Mouse (Mus musculus) c-Kit-positive CD71-positive TER-119-negative erythroid progenitor cells, embryonic 14.5 days (primary cell): ENCODE measurements around the gene Apopt1.
"Not testable (repeated sequence)": the region's sequence is repeated elsewhere in the genome, so short reads cannot be mapped to it uniquely, and the experiment has no call there.

Experiments
- DNase-seq: peaks from one replicate; pipeline ENCODE4 v3.0.0-alpha.2; 2013; ENCODE audit warnings: low read depth

Apopt1 gene

DNA sequence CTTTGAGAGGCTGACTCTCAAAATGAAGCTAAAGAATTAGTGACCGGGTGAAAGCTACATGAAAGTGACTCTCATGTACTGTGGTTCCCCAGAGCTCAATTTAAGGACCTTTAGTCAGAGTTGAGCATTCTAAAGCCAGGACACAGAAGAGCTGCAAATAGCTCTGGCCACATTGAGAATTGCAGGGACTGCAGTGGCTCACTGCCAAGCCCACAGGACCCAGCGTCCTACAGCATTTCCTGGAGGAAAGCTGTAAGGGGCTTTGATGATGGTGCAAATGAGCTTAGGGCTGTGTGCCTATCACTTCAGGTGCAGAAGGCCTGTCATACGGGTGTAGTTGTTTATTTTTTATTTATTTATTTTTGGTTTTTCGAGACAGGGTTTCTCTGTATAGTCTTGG, 4.9 kb upstream of the Apopt1 start:
- DNase-seq = no peak

GRCm38 (mm10) chr12:111710091-111710490, 3.0 kb upstream of the Apopt1 start:
- DNase-seq = no peak

GRCm38 (mm10) chr12:111712476-111712875, 585 bp upstream of the Apopt1 start:
- DNase-seq = no peak

DNA sequence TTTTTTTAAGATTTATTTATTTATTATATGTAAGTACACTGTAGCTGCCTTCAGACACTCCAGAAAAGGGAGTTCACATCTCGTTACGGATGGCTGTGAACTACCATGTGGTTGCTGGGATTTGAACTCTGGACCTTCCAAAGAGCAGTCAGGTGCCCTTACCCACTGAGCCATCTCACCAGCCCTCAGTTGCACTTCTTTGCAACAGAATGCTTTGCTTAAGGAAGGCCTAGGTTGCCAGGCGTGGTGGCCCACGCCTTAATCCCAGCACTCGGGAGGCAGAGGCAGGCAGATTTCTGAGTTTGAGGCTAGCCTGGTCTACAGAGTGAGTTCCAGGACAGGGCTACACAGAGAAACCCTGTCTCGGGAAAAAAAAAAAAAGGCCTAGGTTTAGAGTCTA, 819 bp downstream of the Apopt1 start:
- DNase-seq = not testable (repeated sequence)

GRCm38 (mm10) chr12:111716505-111716904, 3.4 kb downstream of the Apopt1 start:
- DNase-seq = no peak

GRCm38 (mm10) chr12:111718656-111719055, 5.6 kb downstream of the Apopt1 start:
- DNase-seq = no peak

DNA sequence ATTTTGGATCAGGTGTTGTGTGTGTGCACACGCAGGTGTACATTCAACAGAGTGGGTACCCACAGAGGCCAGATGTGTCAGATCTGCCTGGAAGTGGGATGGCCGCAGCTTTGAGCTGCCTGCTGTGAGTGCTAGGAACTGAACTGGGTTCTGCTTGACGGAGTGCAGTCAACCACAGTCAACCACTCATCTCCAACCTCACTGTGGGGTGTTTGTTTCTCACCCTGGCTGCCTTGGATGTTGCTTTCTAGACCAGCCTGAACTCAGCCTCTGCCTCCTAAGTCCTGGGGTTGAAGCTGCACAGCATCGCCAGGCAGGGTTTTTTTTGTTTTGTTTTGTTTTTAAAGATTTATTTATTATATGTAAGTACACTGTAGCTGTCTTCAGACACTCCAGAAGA, 7.2 kb downstream of the Apopt1 start:
- DNase-seq = no peak

- DNase-seq = no peak
These were observed 9.6 kb downstream of the Apopt1 start for GRCm38 (mm10) chr12:111722654-111723053.

- DNase-seq = no peak
These were observed 11.7 kb downstream of the Apopt1 start for GRCm38 (mm10) chr12:111724638-111725337.

GRCm38 (mm10) chr12:111725338-111726121, 12.5 kb downstream of the Apopt1 start:
- no peak for DNase-seq

DNA sequence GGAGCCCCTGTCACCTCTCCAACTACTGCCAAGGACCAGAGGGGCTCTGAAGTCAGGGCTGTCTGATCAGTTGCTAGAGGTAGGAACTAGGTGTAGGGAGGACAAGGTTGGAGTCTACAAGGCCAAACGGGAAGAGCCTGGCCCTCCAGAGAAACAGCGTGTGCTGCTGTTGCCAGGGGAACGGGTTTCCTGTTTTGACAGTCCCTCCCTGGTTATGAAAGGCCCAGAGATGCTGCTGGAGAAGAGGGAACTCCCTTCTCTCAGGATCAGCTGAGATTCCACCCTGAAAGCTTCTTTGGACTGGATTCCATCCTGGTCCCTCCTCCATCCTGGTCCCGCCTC, 13.0 kb downstream of the Apopt1 start:
- no peak for DNase-seq

GRCm38 (mm10) chr12:111727956-111728355, 14.9 kb downstream of the Apopt1 start:
- no peak for DNase-seq

- DNase-seq = peak; percentile 82
These were observed 19.1 kb downstream of the Apopt1 start for GRCm38 (mm10) chr12:111731822-111732807.

GRCm38 (mm10) chr12:111732921-111733320, 19.9 kb downstream of the Apopt1 start:
- DNase-seq = no peak

DNA sequence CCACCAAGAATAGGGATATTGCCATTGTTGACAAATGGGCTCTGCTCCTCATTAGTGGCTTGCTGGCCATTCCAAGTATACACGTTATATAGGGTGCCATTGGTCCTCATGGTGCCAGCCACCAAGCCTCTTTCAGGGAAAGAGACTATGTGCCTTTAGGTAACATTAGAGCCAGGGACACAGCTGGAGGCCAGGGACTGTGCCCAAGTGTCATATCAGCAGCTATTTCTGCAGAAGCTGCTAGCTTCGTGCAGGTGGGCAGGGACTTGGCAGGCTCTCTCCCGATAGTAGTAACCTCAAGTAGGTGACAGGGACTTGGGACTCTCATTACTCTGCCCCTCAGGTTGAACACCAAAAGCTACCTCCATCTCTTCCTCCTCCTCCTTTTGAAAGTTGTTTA, 21.9 kb downstream of the Apopt1 start:
- no peak for DNase-seq

DNA sequence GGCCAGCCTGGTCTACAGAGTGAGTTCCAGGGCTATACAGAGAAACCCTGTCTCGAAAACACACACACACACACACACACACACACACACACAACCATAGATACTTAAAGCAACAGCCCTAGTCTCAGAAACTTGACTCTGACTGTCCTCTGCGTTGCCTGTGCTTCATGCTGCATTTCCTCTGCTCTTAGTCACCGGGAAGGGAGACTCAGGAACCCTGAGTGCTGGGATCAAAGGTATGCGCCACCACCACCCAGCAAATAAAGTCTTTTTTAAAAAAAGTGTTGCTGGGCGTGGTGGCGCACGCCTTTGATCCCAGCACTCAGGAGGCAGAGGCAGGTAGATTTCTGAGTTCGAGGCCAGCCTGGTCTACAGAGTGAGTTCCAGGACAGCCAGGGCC, 23.6 kb downstream of the Apopt1 start:
- not testable (repeated sequence) for DNase-seq

DNA sequence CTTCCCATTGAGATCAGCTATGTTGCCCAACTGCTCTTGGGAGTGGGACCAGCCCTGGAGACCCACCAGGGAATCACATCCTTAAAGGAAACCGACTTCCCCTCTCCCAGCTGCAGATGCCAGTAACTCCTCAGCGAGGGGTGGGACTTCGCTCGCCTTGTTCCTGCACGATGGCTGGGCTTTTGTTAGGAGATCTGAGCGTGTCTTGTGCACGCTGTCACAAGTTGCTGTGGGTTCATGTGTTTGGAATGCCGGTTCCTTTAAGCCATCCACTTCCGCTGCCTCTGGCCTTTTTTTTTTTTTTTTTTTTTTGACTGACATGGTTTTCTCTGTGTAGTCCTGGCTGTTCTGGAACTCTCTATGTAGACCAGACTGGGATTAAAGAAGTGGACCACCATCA, 24.3 kb downstream of the Apopt1 start:
- DNase-seq = no peak

DNA sequence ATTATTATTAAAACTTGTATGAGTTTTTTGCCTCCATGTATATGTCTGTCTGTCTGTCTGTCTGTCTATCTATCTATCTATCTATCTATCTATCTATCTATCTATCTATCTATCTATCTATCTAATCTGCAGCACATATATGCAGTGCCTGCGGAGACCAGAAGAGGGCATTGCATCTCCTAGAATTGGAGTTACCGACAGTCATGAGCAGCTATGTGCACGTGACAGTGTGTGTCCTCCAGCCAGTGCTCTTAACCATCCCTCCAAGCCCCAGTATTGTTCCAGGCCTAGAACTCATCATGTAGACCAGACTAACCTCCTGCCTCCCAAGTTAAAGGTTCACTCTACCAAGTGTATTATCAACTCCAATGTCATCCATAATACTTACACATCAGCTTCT, 25.7 kb downstream of the Apopt1 start:
- no peak for DNase-seq

DNA sequence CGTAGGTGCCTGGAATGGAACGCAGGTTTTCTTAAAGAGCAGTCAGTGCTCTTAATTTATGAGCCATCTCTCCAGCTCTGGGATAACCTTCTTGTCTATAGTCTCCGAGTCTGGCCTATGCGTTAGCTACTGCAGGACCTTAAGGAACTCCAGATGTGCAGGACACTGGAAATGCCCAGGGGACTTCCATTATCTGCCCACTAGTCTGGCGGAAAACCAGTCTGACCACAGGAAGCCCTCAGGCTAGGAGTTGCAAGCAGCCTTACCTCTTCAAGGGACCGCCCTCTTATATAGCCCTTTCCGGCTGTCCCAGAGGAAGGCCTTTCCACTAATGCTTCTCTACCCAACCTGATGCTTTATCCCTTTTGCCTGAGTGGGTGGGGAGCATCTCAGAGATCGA, 28.3 kb downstream of the Apopt1 start:
- DNase-seq = no peak

GRCm38 (mm10) chr12:111743419-111743818, 30.4 kb downstream of the Apopt1 start:
- no peak for DNase-seq

- no peak for DNase-seq
These were observed 30.9 kb downstream of the Apopt1 start for GRCm38 (mm10) chr12:111743981-111744423.

DNA sequence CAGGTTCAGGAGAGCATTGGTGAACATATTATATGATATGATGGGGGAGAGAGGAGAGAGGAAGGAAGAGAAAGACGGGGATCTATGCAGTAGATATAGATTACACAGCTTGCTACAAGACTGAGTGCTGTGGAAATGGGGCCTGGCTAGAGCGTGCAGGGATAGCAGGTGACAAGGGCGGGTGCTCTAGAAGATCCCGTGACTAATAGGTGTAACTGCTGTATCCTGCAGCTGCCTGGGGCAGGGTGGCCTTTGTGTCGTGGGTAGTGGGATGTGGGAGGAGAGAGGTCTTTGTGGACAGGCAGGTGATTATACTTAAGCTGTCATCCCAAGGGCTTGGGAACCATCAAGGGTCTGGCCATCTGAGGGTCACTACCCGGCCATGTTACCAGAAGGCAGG, 32.2 kb downstream of the Apopt1 start:
- DNase-seq = no peak
